Mouse (Mus musculus): ENCODE measurements around the gene Mfsd5. TPM values are rescaled to one million over a fixed set of nuclear protein-coding genes. Genes with fewer than 3 reads are reported as not detected.

The Mfsd5 gene
- polyA plus RNA-seq, 1 experiment: 57.8 TPM

GRCm38 (mm10) chr15:102256431-102257201 lies 22.6 kb upstream of the Mfsd5 start:
- Histone ChIP-seq H3K27ac (ENCODE audit: insufficient read depth, low read length) (no peak overlapping the region; the same call in 1 of the 2 replicates), H3K36me3 (ENCODE audit: control insufficient read depth, insufficient read depth, low read length) (no peaks in the 10 kb centered on the region), H3K4me1 (ENCODE audit: control insufficient read depth, insufficient read depth, insufficient read length) (peaks cover 3% of the 10 kb centered on the region; the same call in 1 of the 2 replicates), H3K4me3 (ENCODE audit: extremely low read depth, insufficient read depth, insufficient read length) (peak overlapping the region; percentile 59), H3K27me3 (ENCODE audit: control insufficient read depth, insufficient read depth, low read length) (peaks cover 11% of the 10 kb centered on the region)
- no peak for TF ChIP-seq POLR2A (IDR thresholded peaks at IDR 0.05; ENCODE audit: low read depth, low read length)
- no peak for TF ChIP-seq CTCF (IDR thresholded peaks at IDR 0.05; ENCODE audit: extremely low read depth, insufficient read depth, insufficient read length, insufficient replicate concordance)
- no peak for DNase-seq (ENCODE audit: low read depth in 1 of 2, low spot score in 2 of 2)
- 28% methylated on average over 22 of the region's 22 CpGs for WGBS

- Histone ChIP-seq H3K27me3 (ENCODE audit: control insufficient read depth, insufficient read depth, low read length) (peaks cover 11% of the 10 kb centered on the region), H3K36me3 (ENCODE audit: control insufficient read depth, insufficient read depth, low read length) (no peaks in the 10 kb centered on the region), H3K27ac (ENCODE audit: insufficient read depth, low read length) (peak within 1 kb of the TSS; percentile 8; the same call in 1 of the 2 replicates), H3K4me3 (ENCODE audit: extremely low read depth, insufficient read depth, insufficient read length) (peak within 1 kb of the TSS; percentile 59), H3K4me1 (ENCODE audit: control insufficient read depth, insufficient read depth, insufficient read length) (peaks cover 3% of the 10 kb centered on the region; the same call in 1 of the 2 replicates)
- no peak for TF ChIP-seq CTCF (IDR thresholded peaks at IDR 0.05; ENCODE audit: extremely low read depth, insufficient read depth, insufficient read length, insufficient replicate concordance)
- DNase-seq (ENCODE audit: low read depth in 1 of 2, low spot score in 2 of 2): no peak
- WGBS: 4% methylated on average over 43 of the region's 46 CpGs
Measured at GRCm38 (mm10) chr15:102257202-102258075, 21.8 kb upstream of the Mfsd5 start, which contains the start of gene Rarg. Gene Rarg, minus strand, starts transcription at chr15:102257517.

- TF ChIP-seq POLR2A (IDR thresholded peaks at IDR 0.05; ENCODE audit: low read depth, low read length) (no peak), CTCF (IDR thresholded peaks at IDR 0.05; ENCODE audit: extremely low read depth, insufficient read depth, insufficient read length, insufficient replicate concordance) (no peak)
- peaks cover 11% of the 10 kb centered on the region for H3K27me3 ChIP-seq (ENCODE audit: control insufficient read depth, insufficient read depth, low read length)
- peaks cover 5% of the 10 kb centered on the region for H3K4me1 ChIP-seq (ENCODE audit: control insufficient read depth, insufficient read depth, insufficient read length)
- no peak overlapping the region; the same call in 1 of the 2 replicates for H3K4me3 ChIP-seq (ENCODE audit: extremely low read depth, insufficient read depth, insufficient read length)
- WGBS: 58% methylated on average over 12 of the region's 12 CpGs
- DNase-seq (ENCODE audit: low read depth in 1 of 2, low spot score in 2 of 2): no peak
- H3K27ac ChIP-seq (ENCODE audit: insufficient read depth, low read length): 0 out of 2 replicates have a peak overlapping the region, but pooled peaks have one; percentile 8
- no peaks in the 10 kb centered on the region for H3K36me3 ChIP-seq (ENCODE audit: control insufficient read depth, insufficient read depth, low read length)
Measured at GRCm38 (mm10) chr15:102258076-102258470, 21.2 kb upstream of the Mfsd5 start.

- no peaks in the 10 kb centered on the region for H3K36me3 ChIP-seq (ENCODE audit: control insufficient read depth, insufficient read depth, low read length)
- no peak for TF ChIP-seq CTCF (IDR thresholded peaks at IDR 0.05; ENCODE audit: extremely low read depth, insufficient read depth, insufficient read length, insufficient replicate concordance)
- no peak for TF ChIP-seq POLR2A (IDR thresholded peaks at IDR 0.05; ENCODE audit: low read depth, low read length)
- 72% methylated on average over 11 of the region's 11 CpGs for WGBS
- peaks cover 11% of the 10 kb centered on the region for H3K27me3 ChIP-seq (ENCODE audit: control insufficient read depth, insufficient read depth, low read length)
- H3K4me3 ChIP-seq (ENCODE audit: extremely low read depth, insufficient read depth, insufficient read length): no peak overlapping the region
- H3K27ac ChIP-seq (ENCODE audit: insufficient read depth, low read length): no peak overlapping the region
- DNase-seq (ENCODE audit: low read depth in 1 of 2, low spot score in 2 of 2): no peak
- H3K4me1 ChIP-seq (ENCODE audit: control insufficient read depth, insufficient read depth, insufficient read length): peaks cover 7% of the 10 kb centered on the region
Measured at GRCm38 (mm10) chr15:102258581-102259253, 20.5 kb upstream of the Mfsd5 start.

GRCm38 (mm10) chr15:102262582-102262981 lies 16.7 kb upstream of the Mfsd5 start:
- WGBS: 60% methylated on average over 7 of the region's 7 CpGs
- no peak for DNase-seq (ENCODE audit: low read depth in 1 of 2, low spot score in 2 of 2)
- TF ChIP-seq CTCF (IDR thresholded peaks at IDR 0.05; ENCODE audit: extremely low read depth, insufficient read depth, insufficient read length, insufficient replicate concordance): no peak
- TF ChIP-seq POLR2A (IDR thresholded peaks at IDR 0.05; ENCODE audit: low read depth, low read length): no peak
- Histone ChIP-seq H3K4me3 (ENCODE audit: extremely low read depth, insufficient read depth, insufficient read length) (no peak overlapping the region), H3K27me3 (ENCODE audit: control insufficient read depth, insufficient read depth, low read length) (no peaks in the 10 kb centered on the region), H3K36me3 (ENCODE audit: control insufficient read depth, insufficient read depth, low read length) (no peaks in the 10 kb centered on the region), H3K27ac (ENCODE audit: insufficient read depth, low read length) (no peak overlapping the region), H3K4me1 (ENCODE audit: control insufficient read depth, insufficient read depth, insufficient read length) (peaks cover 4% of the 10 kb centered on the region; the same call in 1 of the 2 replicates)

- Histone ChIP-seq H3K4me1 (ENCODE audit: control insufficient read depth, insufficient read depth, insufficient read length) (peaks cover 4% of the 10 kb centered on the region; the same call in 1 of the 2 replicates), H3K27me3 (ENCODE audit: control insufficient read depth, insufficient read depth, low read length) (no peaks in the 10 kb centered on the region), H3K36me3 (ENCODE audit: control insufficient read depth, insufficient read depth, low read length) (no peaks in the 10 kb centered on the region), H3K27ac (ENCODE audit: insufficient read depth, low read length) (no peak overlapping the region), H3K4me3 (ENCODE audit: extremely low read depth, insufficient read depth, insufficient read length) (no peak overlapping the region)
- TF ChIP-seq CTCF (IDR thresholded peaks at IDR 0.05; ENCODE audit: extremely low read depth, insufficient read depth, insufficient read length, insufficient replicate concordance) (no peak), POLR2A (IDR thresholded peaks at IDR 0.05; ENCODE audit: low read depth, low read length) (no peak)
- DNase-seq (ENCODE audit: low read depth in 1 of 2, low spot score in 2 of 2): peak in 1 of 2 experiments; percentile 22
- 60% methylated on average over 2 of the region's 2 CpGs for WGBS
Measured at GRCm38 (mm10) chr15:102263037-102263436, 16.2 kb upstream of the Mfsd5 start.
